Mouse (Mus musculus) leukemia stem cell, adult 10-12 weeks (primary cell): ENCODE results near the gene Grm6. TPM values are rescaled to one million over a fixed set of nuclear protein-coding genes. Genes with fewer than 3 reads are reported as not detected.

Experiments used
- polyA plus RNA-seq: library from polyadenylated mRNA; stranded (reverse); fragments of >175 nt; gene quantifications from 2 replicates; pipeline ENCODE4 v1.2.3, GENCODE M21; 2012; ENCODE audit warnings: low replicate concordance

The Grm6 gene
- 0.28 and 0.30 TPM in 2 replicates for polyA plus RNA-seq

DNA sequence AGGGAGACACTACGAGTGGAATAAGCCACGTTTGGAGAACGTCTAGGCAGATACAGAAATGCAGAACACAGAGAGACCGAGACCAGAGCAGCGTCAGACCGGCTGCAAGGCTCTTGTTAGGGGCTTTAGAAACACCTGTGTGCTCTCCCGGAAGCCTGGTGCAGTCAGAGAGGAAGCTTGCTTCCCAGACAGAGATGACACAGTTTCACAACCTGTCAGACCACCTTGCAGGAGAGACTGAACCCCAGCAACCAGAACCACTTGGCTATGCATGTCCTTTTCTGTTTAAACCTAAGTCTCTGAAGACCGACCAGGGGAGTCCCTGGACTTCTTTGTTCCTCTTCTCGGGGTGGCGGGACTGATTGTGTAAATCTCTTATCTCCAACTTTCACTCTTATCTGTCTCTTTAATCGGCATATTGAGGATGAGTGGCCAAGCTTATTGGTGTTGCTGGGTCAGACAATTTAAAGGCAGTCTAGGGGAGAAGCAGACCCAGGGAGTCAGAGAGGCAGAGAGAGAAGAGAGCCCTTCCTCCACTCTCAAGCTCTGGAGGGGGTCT lies at the start of gene Grm6:
Gene Grm6 (plus strand): TSS at position 509 of the 559 bp plus-strand sequence.

DNA sequence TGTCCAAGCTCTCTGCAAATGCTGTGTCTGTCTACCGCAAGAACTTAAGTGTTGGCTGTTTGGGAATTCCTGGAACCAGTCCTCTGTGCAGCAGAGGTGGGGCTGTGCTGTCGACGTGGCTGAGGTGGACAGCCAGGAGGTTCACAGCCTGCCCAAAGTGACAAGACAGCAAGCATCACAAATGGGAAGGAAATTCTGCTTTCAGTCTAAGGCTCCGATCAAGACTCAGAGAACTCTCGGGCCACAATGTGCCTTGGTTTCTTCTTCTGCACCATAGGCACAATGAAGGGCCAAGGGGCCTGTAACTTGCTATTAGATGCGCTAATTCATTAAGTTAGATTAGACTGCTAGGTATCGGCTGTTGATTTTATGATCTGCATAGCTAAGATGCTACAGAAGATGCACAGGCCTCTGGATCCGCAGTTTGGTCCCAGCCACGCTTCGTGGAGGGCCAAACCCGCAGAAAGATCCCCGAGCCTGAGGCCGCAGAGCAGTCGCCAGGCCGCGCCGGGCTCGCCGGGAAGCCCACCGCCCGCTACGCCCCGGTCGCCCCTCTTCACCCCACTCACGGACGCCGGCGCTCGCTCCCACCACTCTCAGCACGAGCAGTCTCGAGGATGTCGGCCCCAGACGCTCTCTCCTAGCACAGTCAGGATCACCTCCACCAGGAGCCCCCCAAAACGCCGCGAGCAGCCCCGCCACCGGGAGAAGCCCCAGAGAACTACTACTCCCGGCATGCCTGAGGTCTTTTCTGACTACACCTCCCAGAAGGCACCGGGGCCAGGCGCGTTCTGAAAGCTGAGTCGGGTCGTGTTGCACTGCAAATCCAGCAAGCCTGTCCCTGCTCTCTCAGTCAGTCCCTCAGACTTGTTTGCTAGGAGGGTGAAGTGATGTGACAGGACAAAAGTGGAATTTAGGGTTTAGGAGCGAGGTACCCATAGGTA lies 23.2 kb upstream of the Grm6 start, which contains the start of gene Zfp354c:
Gene Zfp354c (minus strand): TSS at position 715 of the 944 bp plus-strand sequence.

DNA sequence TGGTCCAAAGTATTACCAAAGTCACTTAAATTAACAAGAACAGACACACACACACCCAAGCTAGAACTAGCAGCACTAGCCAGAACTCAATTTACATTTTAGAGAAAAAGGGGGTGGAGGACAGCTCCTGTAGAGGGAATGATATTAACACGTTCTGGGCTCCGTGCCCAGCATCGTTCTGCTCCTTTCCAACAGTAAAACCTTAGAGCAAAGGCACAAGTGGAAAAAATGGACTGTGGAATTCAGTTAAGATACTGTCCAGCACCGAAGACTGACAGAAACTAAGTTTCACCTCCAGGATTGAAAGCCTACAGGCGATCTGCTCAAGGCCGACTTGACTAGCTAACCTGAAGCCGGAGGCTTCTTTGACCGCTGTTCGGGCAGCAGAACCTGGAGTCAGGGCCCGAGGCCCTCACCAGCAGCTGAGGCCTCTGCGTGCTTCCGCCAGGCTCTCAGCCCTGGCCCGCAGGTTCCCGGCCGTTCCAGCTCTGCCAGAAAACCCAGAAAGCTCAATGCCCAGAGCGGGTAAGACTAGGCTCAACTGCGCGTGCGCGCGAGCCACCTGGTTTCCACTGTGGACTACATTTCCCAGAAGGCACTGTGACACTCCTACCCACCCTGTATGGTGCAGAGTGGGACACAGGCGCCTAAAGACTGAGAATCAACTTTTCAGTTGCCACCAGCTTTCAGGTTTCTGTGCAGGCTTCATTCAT lies 9.3 kb upstream of the Grm6 start, which contains the start of gene Zfp879:
Gene Zfp879 (minus strand): TSS at position 530 of the 713 bp plus-strand sequence.

DNA sequence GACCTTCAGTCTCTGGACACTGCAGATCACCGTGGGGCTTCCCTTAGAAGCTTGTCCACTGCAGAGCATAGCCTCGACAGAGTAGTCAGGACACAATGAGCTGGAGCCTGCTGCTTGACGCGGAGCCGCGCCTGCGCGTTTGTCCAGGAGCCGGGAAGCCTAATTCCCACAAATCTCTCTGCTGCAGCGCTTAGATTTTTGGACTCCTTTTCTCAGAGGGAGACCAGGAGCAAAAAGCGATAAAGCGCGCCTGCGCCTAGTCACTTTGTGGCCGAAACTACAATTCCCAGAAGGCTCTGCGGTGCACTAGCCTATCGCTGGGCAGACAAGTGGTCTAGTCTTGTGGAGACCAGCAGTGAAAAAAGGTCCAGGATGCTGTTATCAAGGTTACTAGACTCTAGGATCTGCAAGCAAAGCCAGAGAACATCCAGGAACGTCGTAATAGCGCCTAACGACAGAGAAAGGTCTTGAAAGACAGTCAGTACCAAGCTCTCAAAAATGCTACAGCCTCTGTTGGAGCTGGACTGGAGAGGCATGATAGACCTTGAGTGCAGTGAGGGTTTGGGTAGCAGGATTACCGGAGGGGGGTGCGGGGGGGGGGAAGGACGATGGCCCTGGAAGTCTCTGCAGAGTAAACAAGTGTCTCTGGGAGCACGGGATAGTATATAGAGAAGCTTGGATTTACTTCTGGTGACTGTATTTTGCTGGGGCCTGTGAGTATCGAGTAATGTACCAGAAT lies 37.1 kb downstream of the Grm6 start, which contains the start of gene Zfp454:
Gene Zfp454 (minus strand): TSS at position 262 of the 739 bp plus-strand sequence.

Other genes with a start within 250 kb of the Grm6 start
- gene Adamts2, start 248.6 kb upstream of the Grm6 start, polyA plus RNA-seq = 0.20 and 0.44 TPM in 2 replicates
- gene Zfp354c, start 23.0 kb upstream of the Grm6 start, polyA plus RNA-seq = 0.10 TPM in 1 of 2 replicates, not detected in the other
- gene Zfp879, start 9.1 kb upstream of the Grm6 start, polyA plus RNA-seq = 0.16 TPM in 1 of 2 replicates, not detected in the other
- not detected in 2 replicates for gene Zfp454, start 37.0 kb downstream of the Grm6 start, polyA plus RNA-seq
- not detected in 2 replicates for gene Zfp2, start 65.5 kb downstream of the Grm6 start, polyA plus RNA-seq
- gene Zfp354b, start 80.9 kb downstream of the Grm6 start, polyA plus RNA-seq = not detected in 2 replicates
- not detected in 2 replicates for gene 4933414I15Rik, start 93.1 kb downstream of the Grm6 start, polyA plus RNA-seq
- not detected in 2 replicates for gene Prop1, start 103.1 kb downstream of the Grm6 start, polyA plus RNA-seq
- not detected in 2 replicates for gene Olfr1378, start 115.8 kb downstream of the Grm6 start, polyA plus RNA-seq
- gene Olfr1377, start 131.3 kb downstream of the Grm6 start, polyA plus RNA-seq = not detected in 2 replicates
- not detected in 2 replicates for gene Olfr51, start 152.9 kb downstream of the Grm6 start, polyA plus RNA-seq
- gene Olfr54, start 163.6 kb downstream of the Grm6 start, polyA plus RNA-seq = not detected in 2 replicates
- not detected in 2 replicates for gene Olfr1375, start 197.4 kb downstream of the Grm6 start, polyA plus RNA-seq
- not detected in 2 replicates for gene Zfp354a, start 208.6 kb downstream of the Grm6 start, polyA plus RNA-seq